Mouse (Mus musculus) embryonic fibroblast, embryonic 13.5 days (primary cell): ENCODE data around the gene Samm50. TPM values are rescaled to one million over a fixed set of nuclear protein-coding genes. Genes with fewer than 3 reads are reported as not detected.

Source experiments
- H3K27ac ChIP-seq: 2 replicates; pipeline ENCODE4 v1.5.1; 2012; ENCODE audit warnings: low read length, control low read depth, inconsistent platforms; ENCODE audit not compliant: insufficient read depth
- H3K4me1 ChIP-seq: 2 replicates; pipeline ENCODE4 v1.6.1; 2011; ENCODE audit warnings: low read length; ENCODE audit not compliant: control insufficient read depth, insufficient read depth
- H3K4me3 ChIP-seq: 2 replicates; pipeline ENCODE4 v1.5.1; 2011; ENCODE audit warnings: mild to moderate bottlenecking, control low read depth, low read length; ENCODE audit not compliant: insufficient read depth
- CTCF ChIP-seq: IDR thresholded peaks from 2 replicates; pipeline ENCODE4 v1.5.1; 2011; ENCODE audit warnings: mild to moderate bottlenecking, control low read depth, low read length, moderate library complexity, borderline replicate concordance; ENCODE audit not compliant: insufficient read depth
- POLR2A ChIP-seq: IDR thresholded peaks from 2 replicates; pipeline ENCODE4 v1.6.1; 2011; ENCODE audit warnings: low read depth, mild to moderate bottlenecking, control low read depth, low read length, moderate library complexity
- polyA plus RNA-seq: library from polyadenylated mRNA; stranded (reverse); fragments of >200 nt; gene quantifications from 2 replicates; pipeline ENCODE4 v1.2.4, GENCODE M21; 2011; ENCODE audit warnings: low read depth; ENCODE audit not compliant: missing spikeins, insufficient read length

Samm50 gene
- polyA plus RNA-seq, 1 experiment, result 69.0 TPM

DNA sequence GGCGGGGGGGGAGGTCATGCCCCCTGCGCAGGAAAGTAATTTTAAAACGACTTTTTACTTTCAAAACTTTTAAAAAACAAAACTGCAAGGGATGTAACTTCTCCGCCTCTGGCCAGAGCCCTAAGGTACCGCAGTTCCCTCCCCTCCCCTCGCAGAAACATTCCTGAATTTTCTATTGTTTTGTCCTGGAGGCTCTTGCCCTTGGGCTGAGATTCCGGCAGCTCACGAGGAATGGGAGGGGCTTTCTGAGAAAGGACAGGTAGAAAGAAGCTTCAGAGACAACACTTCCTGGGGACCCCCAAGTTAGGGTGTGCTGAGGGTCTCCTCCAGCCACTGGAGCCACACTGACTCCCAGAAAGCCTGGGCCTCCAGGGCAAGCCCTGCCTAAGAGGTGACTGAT is 40.6 kb downstream of the Samm50 start:
- no peak for TF ChIP-seq CTCF
- no peak for TF ChIP-seq POLR2A
- peak overlapping the region; percentile 9; the same call in 1 of the 2 replicates for H3K4me3 ChIP-seq
- peaks cover 7% of the 10 kb centered on the region; the same call in 1 of the 2 replicates for H3K4me1 ChIP-seq
- H3K27ac ChIP-seq, result no peak overlapping the region

GRCm38 (mm10) chr15:84234794-84235581 is 42.9 kb downstream of the Samm50 start:
- Histone ChIP-seq H3K27ac (no peak overlapping the region), H3K4me3 (no peak overlapping the region), H3K4me1 (peaks cover 7% of the 10 kb centered on the region; the same call in 1 of the 2 replicates)
- TF ChIP-seq CTCF (no peak), POLR2A (no peak)

DNA sequence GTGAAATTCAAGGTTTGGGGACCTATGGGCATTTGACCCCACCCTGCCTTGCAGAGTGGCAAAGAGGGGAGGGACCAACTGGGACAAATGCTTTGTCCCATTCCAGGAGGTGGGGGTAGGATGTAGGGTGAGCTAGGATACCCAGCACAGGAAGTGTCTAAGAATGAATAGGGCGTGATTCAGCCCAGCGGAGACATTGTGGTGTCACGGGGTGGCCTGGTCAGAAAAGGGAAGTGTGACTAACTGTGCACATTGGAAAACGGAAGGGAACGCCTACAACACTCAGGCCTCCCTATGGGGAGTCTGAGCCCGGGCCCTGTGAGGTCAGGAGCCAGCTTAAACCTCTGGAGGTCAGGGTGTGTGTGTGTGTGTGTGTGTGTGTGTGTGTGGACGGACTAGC is 43.6 kb downstream of the Samm50 start:
- TF ChIP-seq POLR2A (no peak), CTCF (no peak)
- Histone ChIP-seq H3K4me1 (peaks cover 7% of the 10 kb centered on the region; the same call in 1 of the 2 replicates), H3K4me3 (no peak overlapping the region), H3K27ac (no peak overlapping the region)

- TF ChIP-seq POLR2A (no peak), CTCF (no peak)
- Histone ChIP-seq H3K4me3 (no peak overlapping the region), H3K4me1 (no peaks in the 10 kb centered on the region), H3K27ac (no peak overlapping the region)
Measured at GRCm38 (mm10) chr15:84238552-84238951, 46.5 kb downstream of the Samm50 start.

GRCm38 (mm10) chr15:84238991-84239401 is 47.0 kb downstream of the Samm50 start:
- no peak overlapping the region for H3K4me3 ChIP-seq
- TF ChIP-seq CTCF (no peak), POLR2A (no peak)
- H3K4me1 ChIP-seq, result no peaks in the 10 kb centered on the region
- H3K27ac ChIP-seq, result no peak overlapping the region

DNA sequence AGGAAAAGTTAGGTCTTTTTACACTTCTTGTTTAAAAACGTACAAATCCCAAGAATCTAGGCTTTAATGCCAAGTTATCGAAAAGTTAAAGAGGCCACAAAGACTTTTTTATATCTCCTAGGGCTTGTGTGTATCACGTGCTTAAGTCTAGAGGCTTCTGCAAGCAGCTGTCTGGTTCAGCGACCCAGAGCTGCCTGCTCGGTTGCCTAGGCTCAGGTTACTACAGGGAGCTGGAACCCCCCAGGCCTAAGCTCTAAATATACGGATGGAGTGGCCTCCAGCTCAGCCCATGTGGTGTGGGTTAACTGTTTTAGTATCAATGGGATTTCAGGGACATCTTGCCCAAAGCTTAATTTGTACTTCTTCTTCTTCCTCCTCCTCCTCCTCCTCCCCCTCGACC is 49.5 kb downstream of the Samm50 start:
- TF ChIP-seq CTCF (no peak), POLR2A (no peak)
- Histone ChIP-seq H3K4me3 (no peak overlapping the region), H3K27ac (no peak overlapping the region), H3K4me1 (no peaks in the 10 kb centered on the region)

GRCm38 (mm10) chr15:84245104-84245503 is 53.1 kb downstream of the Samm50 start:
- Histone ChIP-seq H3K4me1 (no peaks in the 10 kb centered on the region), H3K4me3 (no peak overlapping the region), H3K27ac (no peak overlapping the region)
- TF ChIP-seq POLR2A, result no peak
- no peak for TF ChIP-seq CTCF

- no peak for TF ChIP-seq CTCF
- TF ChIP-seq POLR2A, result no peak
Measured at GRCm38 (mm10) chr15:84246195-84246594, 54.2 kb downstream of the Samm50 start.

DNA sequence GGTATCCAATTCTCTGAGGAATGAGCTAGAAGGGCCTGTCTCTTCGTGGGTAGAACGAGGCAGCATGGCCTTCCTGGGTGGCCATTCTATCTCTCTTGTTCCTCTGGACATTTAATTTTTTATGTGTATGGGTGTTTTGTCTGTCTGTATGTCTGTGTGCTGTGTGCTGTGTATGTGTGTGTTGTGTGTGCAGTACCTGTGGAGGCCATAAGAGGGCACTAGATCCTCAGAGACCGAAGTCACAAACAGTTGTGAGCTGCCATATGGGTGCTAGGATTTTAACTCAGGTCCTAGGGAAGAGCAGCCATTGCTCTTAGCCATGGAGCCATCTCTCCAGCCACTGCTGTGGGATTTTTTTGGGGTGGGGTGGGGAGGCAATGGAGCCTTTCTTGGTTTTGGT is 55.3 kb downstream of the Samm50 start:
- no peaks in the 10 kb centered on the region for H3K4me1 ChIP-seq
- H3K4me3 ChIP-seq, result no peak overlapping the region
- TF ChIP-seq POLR2A, result no peak
- TF ChIP-seq CTCF, result no peak
- no peak overlapping the region for H3K27ac ChIP-seq

More at GRCm38 (mm10) chr15:84246195-84246594, 54.2 kb downstream of the Samm50 start:
- no peak overlapping the region for H3K27ac ChIP-seq
- no peaks in the 10 kb centered on the region for H3K4me1 ChIP-seq
- no peak overlapping the region for H3K4me3 ChIP-seq

- no peak overlapping the region for H3K4me3 ChIP-seq
- no peaks in the 10 kb centered on the region; the same call in 1 of the 2 replicates for H3K4me1 ChIP-seq
- H3K27ac ChIP-seq, result no peak overlapping the region
- no peak for TF ChIP-seq POLR2A
- no peak for TF ChIP-seq CTCF
Measured at GRCm38 (mm10) chr15:84251227-84251626, 59.2 kb downstream of the Samm50 start.
